Mouse (Mus musculus) lung, postnatal 0 days (tissue): Measurements from ENCODE around the gene Slc41a2.

Source experiments
- CTCF ChIP-seq: IDR thresholded peaks from 2 replicates; pipeline ENCODE4 v1.5.1; 2016; ENCODE audit warnings: antibody characterized with exemption, mild to moderate bottlenecking
- EP300 ChIP-seq: IDR thresholded peaks from 2 replicates; pipeline ENCODE4 v1.6.1; 2016; ENCODE audit warnings: antibody characterized with exemption, mild to moderate bottlenecking, control low read depth

GRCm38 (mm10) chr10:83212618-83213017 lies 125.1 kb downstream of the Slc41a2 start:
- TF ChIP-seq CTCF (no peak), EP300 (no peak)
